Mouse (Mus musculus) liver, embryonic 14.5 days (tissue): ENCODE measurements around the gene Thap4.

ENCODE experiments used
- CTCF ChIP-seq: IDR thresholded peaks from 2 replicates; pipeline ENCODE4 v1.5.1; 2016; ENCODE audit warnings: antibody characterized with exemption, low read depth, control low read depth
- EP300 ChIP-seq: IDR thresholded peaks from 2 replicates; pipeline ENCODE4 v1.6.1; 2016; ENCODE audit warnings: antibody characterized with exemption, low read depth

GRCm38 (mm10) chr1:93756154-93756553 is 1.5 kb upstream of the Thap4 start:
- no peak for TF ChIP-seq CTCF
- TF ChIP-seq EP300, result peak; percentile 75
